Mouse (Mus musculus): ENCODE measurements around the gene Gatc.
A peak's percentile ranks its signal among the peaks of the same experiment; 100 is the strongest.
"Not testable (repeated sequence)": the region's sequence is repeated elsewhere in the genome, so short reads cannot be mapped to it uniquely, and the experiment has no call there.

The Gatc gene

GRCm38 (mm10) chr5:115340577-115341313, at the start of gene Gatc, which contains the start of gene Triap1:
Gene Gatc, minus strand, starts transcription at chr5:115341178.
Gene Triap1, plus strand, starts transcription at chr5:115341225.
- peak; percentile 89 for DNase-seq (ENCODE audit: low spot score)

DNA sequence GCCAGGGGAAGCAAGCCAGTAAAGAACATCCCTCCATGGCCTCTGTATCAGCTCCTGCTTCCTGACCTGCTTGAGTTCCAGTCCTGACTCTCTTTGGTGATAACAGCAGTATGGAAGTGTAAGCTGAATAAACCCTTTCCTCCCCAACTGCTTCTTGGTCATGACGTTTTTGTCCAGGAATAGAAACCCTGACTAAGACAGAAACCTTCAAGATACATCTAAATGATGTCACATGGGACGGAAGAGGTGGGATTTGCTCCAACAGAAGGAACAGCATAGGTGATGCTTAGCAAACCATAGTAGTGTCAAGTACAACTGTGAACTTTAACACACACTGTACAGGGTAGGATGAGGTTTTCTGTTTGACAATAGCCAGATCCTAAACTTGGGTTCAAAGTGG, 37.9 kb upstream of the Gatc start:
- DNase-seq (ENCODE audit: low spot score), result not testable (repeated sequence)

DNA sequence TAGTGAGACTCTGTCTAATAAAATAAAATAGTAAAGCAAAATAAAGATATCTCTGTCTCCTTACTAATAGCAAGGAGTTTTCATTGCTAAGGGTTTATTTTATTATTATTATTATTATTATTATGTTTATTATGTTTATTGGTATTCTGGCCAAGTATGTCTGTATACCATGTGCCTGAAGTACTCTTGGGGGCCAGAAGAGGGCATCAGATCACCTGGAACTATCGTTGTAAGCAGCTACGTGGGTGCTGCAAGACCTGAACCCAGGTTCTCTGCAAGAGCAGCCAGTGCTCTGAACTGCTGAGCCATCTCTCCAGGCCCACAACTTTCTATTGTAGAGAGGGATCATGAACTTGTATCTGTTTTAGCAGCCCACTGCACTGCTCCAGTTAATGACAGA, 34.5 kb upstream of the Gatc start:
- DNase-seq (ENCODE audit: low spot score), result no peak

DNA sequence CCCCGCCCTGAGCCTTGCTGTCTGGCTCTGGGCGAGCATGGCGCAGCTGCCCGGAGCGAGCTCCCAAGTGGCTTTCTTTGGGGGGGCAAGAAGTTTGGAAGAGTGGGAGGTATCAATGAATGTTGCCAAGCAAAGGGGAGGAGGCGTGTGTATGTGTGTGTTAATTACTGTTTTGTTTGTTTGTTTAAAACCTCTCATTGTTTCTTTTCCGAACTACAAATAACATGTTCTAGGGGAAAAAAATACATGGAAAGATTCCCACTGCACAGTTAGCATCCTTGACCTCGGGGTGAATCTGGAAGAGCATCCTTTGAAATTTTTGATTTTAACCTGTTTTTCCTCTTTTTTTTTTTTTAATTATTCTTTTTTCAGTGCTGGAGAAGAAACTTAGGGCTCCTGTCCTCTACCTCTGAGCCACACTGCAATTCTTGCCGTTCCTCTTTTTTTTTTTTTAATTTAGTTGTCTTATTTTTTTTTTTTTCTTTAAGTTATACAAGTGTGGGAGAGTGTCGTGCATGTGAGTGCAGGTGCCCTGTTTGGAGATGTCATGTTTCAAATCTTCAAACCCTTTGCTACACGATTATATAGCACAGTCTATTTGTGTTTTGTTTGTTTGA, 33.3 kb upstream of the Gatc start:
- no peak for DNase-seq (ENCODE audit: low spot score)

GRCm38 (mm10) chr5:115373441-115374203, 32.6 kb upstream of the Gatc start:
- peak; percentile 49 for DNase-seq (ENCODE audit: low spot score)

GRCm38 (mm10) chr5:115371736-115372135, 30.8 kb upstream of the Gatc start:
- no peak for DNase-seq (ENCODE audit: low spot score)

DNA sequence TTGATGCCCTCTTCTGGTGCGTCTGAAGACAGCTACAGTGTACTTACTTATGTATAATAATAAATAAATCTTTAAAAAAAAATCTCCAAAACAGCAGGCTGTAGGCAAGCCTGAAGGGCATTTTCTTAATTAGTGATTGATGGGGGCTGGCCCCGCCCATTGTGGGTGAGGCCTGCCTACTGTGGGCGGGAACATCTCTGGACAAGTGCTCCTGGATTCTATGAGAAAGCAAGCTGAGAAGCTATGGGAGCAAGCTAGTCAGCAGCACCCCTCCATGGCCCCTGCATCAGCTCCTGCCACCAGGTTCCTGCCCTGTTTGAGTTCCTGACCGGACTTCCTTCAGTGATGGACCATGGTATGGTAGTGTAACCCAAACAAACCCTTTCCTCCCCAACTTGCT, 23.8 kb upstream of the Gatc start:
- no peak for DNase-seq (ENCODE audit: low spot score)

DNA sequence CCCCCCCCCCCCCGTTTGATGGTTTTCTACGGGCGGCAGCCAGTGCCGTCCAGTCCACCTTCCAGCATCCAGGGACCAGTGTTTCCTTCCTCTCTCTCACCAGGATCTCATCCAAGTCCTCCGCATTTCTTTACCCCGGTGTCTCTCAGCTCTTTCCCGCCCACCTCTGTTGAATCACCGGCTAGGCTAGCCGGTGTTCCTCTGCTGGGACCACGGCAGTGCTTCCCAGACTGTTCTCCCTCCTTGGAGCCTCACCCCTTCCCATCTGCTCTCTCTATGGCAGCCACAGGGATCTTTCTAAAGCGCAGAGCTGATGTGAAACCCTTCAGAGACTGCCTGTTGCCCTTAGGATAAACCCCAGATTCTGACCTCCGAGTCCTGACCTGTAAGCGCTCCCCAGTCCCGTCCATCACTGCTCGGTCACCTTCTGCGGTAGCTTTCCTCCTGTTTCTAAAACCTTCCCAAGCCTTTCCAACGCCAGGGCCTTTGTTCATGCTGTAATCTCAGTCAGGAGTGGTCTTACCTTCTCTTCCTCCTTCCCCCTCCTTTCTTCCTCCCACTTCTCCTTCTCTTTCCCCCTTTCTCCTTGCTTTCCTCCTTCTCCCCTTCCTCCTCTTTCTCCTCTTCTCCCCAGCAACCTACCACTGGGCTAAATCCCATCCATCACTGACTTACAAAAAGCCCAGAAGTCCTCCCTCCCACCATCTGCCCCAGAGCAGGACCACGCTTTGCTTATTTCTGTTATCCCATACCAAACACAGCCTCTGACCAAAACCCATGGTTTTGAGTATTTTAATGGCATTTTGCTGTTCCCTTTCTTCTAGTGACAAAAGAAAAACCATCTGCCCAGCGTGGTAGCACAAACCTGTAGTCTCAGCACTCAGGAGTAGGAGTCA, 22.1 kb upstream of the Gatc start:
- no peak for DNase-seq (ENCODE audit: low spot score)

DNA sequence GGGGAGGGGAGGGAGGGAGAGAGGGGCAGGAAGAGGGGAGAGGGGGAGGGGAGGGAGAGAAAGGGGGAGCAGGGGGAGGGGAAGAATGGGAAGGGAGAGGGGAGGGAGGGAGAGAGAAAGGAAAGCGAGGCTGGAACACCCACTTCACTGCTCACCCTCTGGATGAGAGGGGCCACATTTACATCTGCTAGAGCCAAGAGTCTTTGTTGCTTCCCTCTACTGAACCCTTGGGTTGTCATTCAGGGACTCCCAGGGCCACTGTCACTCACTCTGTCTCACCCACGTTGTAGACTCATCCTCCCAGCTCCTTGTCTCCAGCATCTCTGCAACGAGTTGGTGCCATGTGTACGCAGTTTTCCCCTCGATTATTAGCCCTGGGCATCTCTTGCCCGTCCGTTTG, 21.2 kb upstream of the Gatc start:
- no peak for DNase-seq (ENCODE audit: low spot score)

- peak; percentile 79 for DNase-seq (ENCODE audit: low spot score)
Observed at GRCm38 (mm10) chr5:115359851-115360372, 18.9 kb upstream of the Gatc start.

- DNase-seq (ENCODE audit: low spot score), result no peak
Observed at GRCm38 (mm10) chr5:115359438-115359837, 18.5 kb upstream of the Gatc start.

GRCm38 (mm10) chr5:115358872-115359271, 17.9 kb upstream of the Gatc start:
- peak; percentile 83 for DNase-seq (ENCODE audit: low spot score)

- DNase-seq (ENCODE audit: low spot score), result no peak
Observed at GRCm38 (mm10) chr5:115355070-115355469, 14.1 kb upstream of the Gatc start.

DNA sequence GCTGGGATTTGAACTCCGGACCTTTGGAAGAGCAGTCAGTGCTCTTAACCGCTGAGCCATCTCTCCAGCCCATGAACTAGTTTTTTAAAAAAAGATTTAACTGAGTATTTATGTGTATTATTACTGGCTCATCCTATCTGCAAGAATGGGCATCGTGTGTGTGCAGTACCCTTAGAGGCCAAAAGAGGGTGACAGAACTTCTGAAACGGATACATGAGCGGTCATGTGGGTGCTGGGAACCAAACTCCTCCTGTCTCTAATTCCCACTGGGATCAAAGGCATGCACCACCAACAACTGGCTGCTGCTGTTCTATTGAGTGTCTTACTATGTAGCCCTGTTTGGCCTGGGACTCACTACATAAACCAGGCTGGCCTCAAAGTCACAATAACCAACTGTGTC, 10.4 kb upstream of the Gatc start:
- no peak for DNase-seq (ENCODE audit: low spot score)

DNA sequence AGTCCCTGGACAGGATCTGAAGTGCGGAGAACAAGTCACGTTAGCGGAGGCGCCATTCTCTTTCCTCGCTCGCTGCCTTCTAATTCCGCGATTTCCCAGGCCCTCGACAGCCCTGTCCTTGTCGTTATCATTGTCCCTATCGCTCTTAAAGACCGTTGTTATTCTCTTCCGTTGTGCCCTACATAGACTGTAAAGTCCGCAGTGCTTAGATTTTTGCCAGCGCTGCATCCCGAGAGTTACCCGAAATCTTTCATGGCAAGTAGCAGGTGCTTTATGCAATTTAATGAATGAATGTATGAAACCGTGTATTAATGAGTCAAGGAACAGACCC, 8.2 kb upstream of the Gatc start:
- DNase-seq (ENCODE audit: low spot score), result no peak

GRCm38 (mm10) chr5:115348546-115349224, 7.7 kb upstream of the Gatc start, which contains the start of gene Cox6a1:
Gene Cox6a1, minus strand, starts transcription at chr5:115348981.
- DNase-seq (ENCODE audit: low spot score), result peak; percentile 98

- peak; percentile 71 for DNase-seq (ENCODE audit: low spot score)
Observed at GRCm38 (mm10) chr5:115347564-115347963, 6.6 kb upstream of the Gatc start.

DNA sequence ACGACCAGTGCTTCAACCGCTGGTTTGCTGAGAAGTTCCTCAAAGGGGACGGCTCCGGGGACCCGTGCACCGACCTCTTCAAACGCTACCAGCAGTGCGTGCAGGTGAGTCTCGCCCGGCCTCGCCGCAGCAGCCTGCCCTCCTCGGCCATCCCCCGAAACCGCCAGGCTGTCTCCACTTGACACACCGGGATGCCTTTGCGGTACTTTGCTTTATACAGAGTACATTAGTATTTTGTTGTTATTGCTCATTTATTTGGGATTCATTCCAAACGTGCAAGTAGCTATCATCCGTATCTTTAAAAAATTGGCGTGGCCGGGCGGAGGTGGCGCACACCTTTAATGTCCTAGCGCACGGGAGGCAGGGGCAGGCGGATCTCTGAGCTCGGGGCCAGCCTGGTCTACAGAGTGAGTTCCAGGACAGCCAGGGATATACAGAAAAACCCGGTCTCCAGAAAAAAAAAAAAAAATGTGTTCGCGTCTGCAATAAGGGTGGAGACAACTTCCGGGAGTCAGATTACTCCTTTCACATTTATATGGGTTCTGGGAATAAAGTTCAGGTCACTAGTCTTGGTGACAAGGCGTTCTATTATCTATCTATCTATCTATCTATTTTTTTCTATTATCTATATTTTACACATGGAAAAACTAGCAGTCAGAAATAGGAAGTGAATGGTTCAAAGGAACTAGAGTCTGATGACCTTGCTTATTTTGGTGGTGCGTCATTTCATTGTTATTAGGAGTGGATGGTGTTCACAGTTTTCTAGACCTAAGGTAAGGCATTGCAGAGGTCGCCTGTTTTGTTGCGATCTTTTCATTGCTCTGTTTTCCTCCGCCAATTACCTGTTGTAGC, 562 bp upstream of the Gatc start:
- no peak for DNase-seq (ENCODE audit: low spot score)

- DNase-seq (ENCODE audit: low spot score), result no peak
Observed at GRCm38 (mm10) chr5:115340007-115340406, 971 bp downstream of the Gatc start.

DNA sequence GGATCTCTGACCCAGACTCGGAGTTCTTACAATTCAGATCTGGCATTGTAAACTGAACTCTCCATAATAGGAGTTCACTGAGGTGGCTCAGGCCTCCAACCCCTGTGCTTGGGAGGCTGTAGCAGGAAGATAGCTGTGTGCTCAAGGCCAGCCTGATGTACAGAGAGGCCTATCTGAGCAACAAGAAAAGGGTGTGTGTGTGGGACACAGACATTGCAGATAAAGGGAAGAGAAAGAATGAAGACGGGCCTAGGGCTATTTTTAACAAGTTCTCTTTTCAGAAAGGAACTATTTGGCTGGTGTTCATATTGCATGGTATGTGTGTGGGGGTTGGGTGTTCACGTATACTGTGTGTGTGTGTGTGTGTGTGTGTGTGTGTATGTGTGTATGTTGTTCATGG, 7.4 kb downstream of the Gatc start:
- DNase-seq (ENCODE audit: low spot score), result peak; percentile 41
